Mouse (Mus musculus): ENCODE measurements around the gene 4930415O20Rik. TPM values are rescaled to one million over a fixed set of nuclear protein-coding genes. Genes with fewer than 3 reads are reported as not detected.

The 4930415O20Rik gene
- polyA plus RNA-seq, 1 experiment: 0.10 TPM

DNA sequence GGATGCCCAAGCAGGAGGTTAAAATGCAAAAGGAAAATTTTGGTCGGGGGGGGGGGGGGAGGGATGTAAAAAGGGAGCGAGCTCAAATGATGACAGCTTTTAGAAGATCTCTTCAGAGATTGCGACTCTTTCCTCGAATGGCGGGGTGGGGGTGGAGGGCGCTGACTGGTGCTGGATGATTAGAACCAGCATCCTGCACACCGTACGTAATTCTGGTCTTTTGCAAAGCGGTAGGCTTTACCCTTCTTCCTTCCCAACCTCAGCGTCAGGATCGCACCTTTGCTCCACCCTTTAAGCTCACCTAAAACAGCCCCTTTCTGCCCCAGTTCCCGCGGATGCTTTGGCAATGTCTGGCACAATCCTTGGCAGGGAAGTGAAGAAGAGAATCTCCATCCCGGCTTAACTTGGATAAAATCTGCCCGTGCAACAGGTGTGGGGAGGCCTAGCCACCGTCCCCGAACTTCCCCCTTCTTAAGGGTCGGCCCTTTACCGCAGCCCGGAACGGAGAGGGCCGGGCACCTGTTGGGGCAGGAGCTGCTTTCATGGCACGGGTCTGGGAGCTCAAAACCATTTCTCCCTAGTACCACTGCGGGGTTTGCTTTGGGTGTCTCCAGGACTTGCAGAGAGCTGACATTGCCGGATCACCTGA lies 63.1 kb downstream of the 4930415O20Rik start:
- H3ac ChIP-seq (ENCODE audit: control insufficient read depth, insufficient read length): peak overlapping the region; percentile 3
- no peaks in the 10 kb centered on the region for H3K27me3 ChIP-seq (ENCODE audit: control insufficient read depth, insufficient read depth, insufficient read length)
- peak overlapping the region; percentile 46 for H3K4me3 ChIP-seq
- H3K4me2 ChIP-seq (ENCODE audit: low read depth): peak overlapping the region; percentile 98
- no peaks in the 10 kb centered on the region for H3K79me2 ChIP-seq (ENCODE audit: control insufficient read depth, insufficient read depth)
- H3K36me3 ChIP-seq (ENCODE audit: control insufficient read depth, insufficient read depth): no peaks in the 10 kb centered on the region
- TF ChIP-seq MYOD1 (IDR thresholded peaks at IDR 0.05; ENCODE audit: control insufficient read depth in 1 of 3, insufficient read length in 2 of 3, low read depth in 2 of 3): peak in 2 of 3 experiments; percentile 51 to 52
- peak in 1 of 3 experiments; percentile 70 for TF ChIP-seq MYOG (IDR thresholded peaks at IDR 0.05; ENCODE audit: control insufficient read depth in 1 of 3, insufficient read depth in 1 of 3, insufficient read length in 2 of 3, low read depth in 2 of 3)
- TF ChIP-seq USF1 (IDR thresholded peaks at IDR 0.05; ENCODE audit: low read depth): no peak
- TF ChIP-seq REST (IDR thresholded peaks at IDR 0.05; ENCODE audit: insufficient read depth, insufficient read length): no peak
- TF ChIP-seq POLR2AphosphoS2 (IDR thresholded peaks at IDR 0.05; ENCODE audit: insufficient read length, low read depth): no peak

DNA sequence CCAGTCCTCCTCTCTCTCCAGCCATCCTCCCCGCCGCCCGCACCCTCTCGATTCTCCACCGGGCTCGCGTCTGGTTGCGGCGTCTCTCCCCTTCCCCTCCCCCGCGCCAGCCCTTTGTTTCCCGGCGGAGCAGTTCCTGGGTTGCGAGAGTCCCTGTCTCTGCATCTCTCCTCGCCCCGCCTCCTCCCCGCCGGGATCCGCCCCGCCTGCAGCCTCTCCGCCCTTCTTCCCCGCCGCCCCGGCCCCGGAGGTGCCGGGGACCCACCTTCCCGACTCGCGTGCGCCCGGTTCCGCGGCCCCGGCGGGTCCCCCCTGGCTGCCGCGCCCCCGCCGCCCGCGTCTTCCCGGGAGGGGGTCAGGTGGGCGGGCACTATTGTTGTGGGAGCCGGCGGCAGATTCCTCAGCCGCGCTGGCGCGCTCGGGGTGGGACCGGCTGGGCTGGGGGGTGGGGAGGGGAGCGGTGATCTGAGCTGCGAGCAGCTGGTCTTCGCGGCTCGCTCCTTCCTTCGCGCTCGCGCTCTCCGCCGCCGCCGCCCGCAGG lies 63.8 kb downstream of the 4930415O20Rik start:
- no peaks in the 10 kb centered on the region for H3K36me3 ChIP-seq (ENCODE audit: control insufficient read depth, insufficient read depth)
- no peaks in the 10 kb centered on the region for H3K27me3 ChIP-seq (ENCODE audit: control insufficient read depth, insufficient read depth, insufficient read length)
- H3K79me2 ChIP-seq (ENCODE audit: control insufficient read depth, insufficient read depth): no peaks in the 10 kb centered on the region
- H3K4me3 ChIP-seq: peak overlapping the region; percentile 46
- peak overlapping the region; percentile 3 for H3ac ChIP-seq (ENCODE audit: control insufficient read depth, insufficient read length)
- TF ChIP-seq MYOG (IDR thresholded peaks at IDR 0.05; ENCODE audit: control insufficient read depth in 1 of 3, insufficient read depth in 1 of 3, insufficient read length in 2 of 3, low read depth in 2 of 3) (peak in 2 of 3 experiments; percentile 65 to 82), POLR2AphosphoS2 (IDR thresholded peaks at IDR 0.05; ENCODE audit: insufficient read length, low read depth) (no peak), POLR2A (IDR thresholded peaks at IDR 0.05; ENCODE audit: insufficient read length, low read depth) (peak; percentile 63), MAX (IDR thresholded peaks at IDR 0.05; ENCODE audit: low read depth) (no peak), SRF (IDR thresholded peaks at IDR 0.05; ENCODE audit: control insufficient read depth, insufficient read length, low read depth) (no peak), CEBPB (IDR thresholded peaks at IDR 0.05; ENCODE audit: insufficient read depth, poor library complexity, severe bottlenecking) (no peak), E2F4 (IDR thresholded peaks at IDR 0.05; ENCODE audit: insufficient read depth) (no peak), USF1 (IDR thresholded peaks at IDR 0.05; ENCODE audit: low read depth) (no peak), MYOD1 (IDR thresholded peaks at IDR 0.05; ENCODE audit: control insufficient read depth in 1 of 3, insufficient read length in 2 of 3, low read depth in 2 of 3) (peak in 2 of 3 experiments; percentile 41 to 87)
- peak overlapping the region; percentile 98 for H3K4me2 ChIP-seq (ENCODE audit: low read depth)

DNA sequence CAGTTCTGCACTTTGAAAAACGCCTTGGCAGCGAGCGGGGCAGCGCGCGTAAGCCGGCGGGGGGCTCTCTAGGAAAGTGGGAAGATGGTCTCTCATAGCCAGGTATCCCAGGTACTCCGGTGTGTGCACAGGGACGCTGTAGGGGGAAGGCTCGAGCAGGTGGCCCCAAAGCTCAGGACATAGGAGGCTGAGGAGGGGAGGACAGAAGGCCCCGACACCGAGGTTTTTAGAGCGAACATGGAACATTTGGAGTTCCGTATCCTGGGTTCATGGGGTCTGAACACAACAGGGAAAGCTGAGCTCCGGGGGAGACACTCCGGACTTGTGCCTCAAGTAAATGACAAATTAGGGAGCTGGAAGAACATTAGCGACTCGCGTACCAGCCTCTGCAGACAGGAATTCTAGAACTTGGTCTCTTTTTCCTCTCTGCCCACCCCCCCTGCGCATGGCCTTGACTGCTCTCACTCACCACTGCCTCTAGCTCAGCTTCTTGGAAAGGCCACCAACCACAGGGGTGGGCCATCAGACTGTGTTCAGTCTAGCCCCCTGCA lies 64.6 kb downstream of the 4930415O20Rik start:
- peak overlapping the region; percentile 46 for H3K4me3 ChIP-seq
- no peaks in the 10 kb centered on the region for H3K36me3 ChIP-seq (ENCODE audit: control insufficient read depth, insufficient read depth)
- H3ac ChIP-seq (ENCODE audit: control insufficient read depth, insufficient read length): peak overlapping the region; percentile 3
- H3K79me2 ChIP-seq (ENCODE audit: control insufficient read depth, insufficient read depth): no peaks in the 10 kb centered on the region
- TF ChIP-seq POLR2AphosphoS2 (IDR thresholded peaks at IDR 0.05; ENCODE audit: insufficient read length, low read depth): no peak
- no peak for TF ChIP-seq MYOG (IDR thresholded peaks at IDR 0.05; ENCODE audit: control insufficient read depth in 1 of 3, insufficient read depth in 1 of 3, insufficient read length in 2 of 3, low read depth in 2 of 3)
- no peak for TF ChIP-seq SRF (IDR thresholded peaks at IDR 0.05; ENCODE audit: control insufficient read depth, insufficient read length, low read depth)
- H3K4me2 ChIP-seq (ENCODE audit: low read depth): peak overlapping the region; percentile 77
- H3K27me3 ChIP-seq (ENCODE audit: control insufficient read depth, insufficient read depth, insufficient read length): no peaks in the 10 kb centered on the region

DNA sequence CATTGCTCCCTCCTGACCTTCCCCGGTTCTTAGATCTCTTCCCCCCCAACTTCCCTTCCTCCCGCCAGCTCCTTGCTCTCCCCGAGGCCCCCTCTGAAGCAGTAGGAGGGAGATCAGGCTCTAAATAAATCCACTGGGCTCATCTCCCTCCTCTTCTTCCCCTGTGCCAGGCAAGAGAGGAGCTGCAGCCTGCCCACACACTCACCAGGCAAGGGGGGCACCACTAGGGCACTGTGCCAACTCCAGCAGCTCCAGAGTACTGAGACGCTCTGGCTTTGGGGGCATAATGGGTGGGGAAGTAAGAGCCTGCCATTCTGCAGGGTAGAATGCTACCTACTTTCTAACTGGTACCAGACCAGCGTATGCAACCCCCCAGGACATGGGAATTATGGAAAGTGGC lies 65.7 kb downstream of the 4930415O20Rik start:
- Histone ChIP-seq H3K27me3 (ENCODE audit: control insufficient read depth, insufficient read depth, insufficient read length) (no peaks in the 10 kb centered on the region), H3K79me2 (ENCODE audit: control insufficient read depth, insufficient read depth) (no peaks in the 10 kb centered on the region), H3K4me2 (ENCODE audit: low read depth) (no peak overlapping the region), H3K4me3 (no peak overlapping the region), H3ac (ENCODE audit: control insufficient read depth, insufficient read length) (no peak overlapping the region), H3K36me3 (ENCODE audit: control insufficient read depth, insufficient read depth) (peaks cover 4% of the 10 kb centered on the region)
- TF ChIP-seq USF1 (IDR thresholded peaks at IDR 0.05; ENCODE audit: low read depth): no peak
- no peak for TF ChIP-seq TCF12 (IDR thresholded peaks at IDR 0.05; ENCODE audit: insufficient read depth, poor library complexity, severe bottlenecking)
- no peak for TF ChIP-seq POLR2AphosphoS2 (IDR thresholded peaks at IDR 0.05; ENCODE audit: insufficient read length, low read depth)
- TF ChIP-seq MYOG (IDR thresholded peaks at IDR 0.05; ENCODE audit: control insufficient read depth in 1 of 3, insufficient read depth in 1 of 3, insufficient read length in 2 of 3, low read depth in 2 of 3): no peak
- no peak for TF ChIP-seq MAX (IDR thresholded peaks at IDR 0.05; ENCODE audit: low read depth)
- TF ChIP-seq MYOD1 (IDR thresholded peaks at IDR 0.05; ENCODE audit: control insufficient read depth in 1 of 3, insufficient read length in 2 of 3, low read depth in 2 of 3): no peak
- no peak for TF ChIP-seq SRF (IDR thresholded peaks at IDR 0.05; ENCODE audit: control insufficient read depth, insufficient read length, low read depth)
- no peak for TF ChIP-seq CEBPB (IDR thresholded peaks at IDR 0.05; ENCODE audit: insufficient read depth, poor library complexity, severe bottlenecking)
- TF ChIP-seq E2F4 (IDR thresholded peaks at IDR 0.05; ENCODE audit: insufficient read depth): no peak
- TF ChIP-seq REST (IDR thresholded peaks at IDR 0.05; ENCODE audit: insufficient read depth, insufficient read length): no peak
- no peak for TF ChIP-seq TCF3 (IDR thresholded peaks at IDR 0.05; ENCODE audit: insufficient read length, low read depth)
- no peak for TF ChIP-seq POLR2A (IDR thresholded peaks at IDR 0.05; ENCODE audit: insufficient read length, low read depth)

DNA sequence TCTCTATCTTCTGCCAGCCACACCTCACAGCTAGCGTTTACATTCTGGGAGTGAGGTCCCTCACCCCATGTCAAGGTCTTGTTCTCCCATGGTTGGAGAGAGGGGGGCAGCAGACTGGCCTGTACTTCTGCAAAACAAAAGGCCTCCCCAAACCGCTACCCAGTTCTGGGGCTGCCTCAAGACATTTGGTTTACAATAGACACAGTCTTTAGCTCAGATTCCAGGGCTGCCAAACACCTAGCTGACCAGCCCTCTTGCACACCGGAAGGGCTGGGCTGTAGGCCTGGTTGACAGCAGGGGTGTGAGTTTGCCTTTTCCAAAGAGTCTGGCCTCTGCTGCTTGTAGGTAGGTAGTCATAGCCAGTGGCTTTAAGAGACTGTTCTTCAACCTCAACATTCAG lies 66.4 kb downstream of the 4930415O20Rik start:
- H3ac ChIP-seq (ENCODE audit: control insufficient read depth, insufficient read length): no peak overlapping the region
- no peak overlapping the region for H3K4me3 ChIP-seq
- no peaks in the 10 kb centered on the region for H3K27me3 ChIP-seq (ENCODE audit: control insufficient read depth, insufficient read depth, insufficient read length)
- H3K4me2 ChIP-seq (ENCODE audit: low read depth): no peak overlapping the region
- peaks cover 5% of the 10 kb centered on the region for H3K36me3 ChIP-seq (ENCODE audit: control insufficient read depth, insufficient read depth)
- H3K79me2 ChIP-seq (ENCODE audit: control insufficient read depth, insufficient read depth): no peaks in the 10 kb centered on the region
- TF ChIP-seq MYOD1 (IDR thresholded peaks at IDR 0.05; ENCODE audit: control insufficient read depth in 1 of 3, insufficient read length in 2 of 3, low read depth in 2 of 3): no peak
- TF ChIP-seq MAX (IDR thresholded peaks at IDR 0.05; ENCODE audit: low read depth): no peak
- no peak for TF ChIP-seq SRF (IDR thresholded peaks at IDR 0.05; ENCODE audit: control insufficient read depth, insufficient read length, low read depth)
- TF ChIP-seq MYOG (IDR thresholded peaks at IDR 0.05; ENCODE audit: control insufficient read depth in 1 of 3, insufficient read depth in 1 of 3, insufficient read length in 2 of 3, low read depth in 2 of 3): no peak
- TF ChIP-seq REST (IDR thresholded peaks at IDR 0.05; ENCODE audit: insufficient read depth, insufficient read length): no peak
- TF ChIP-seq CEBPB (IDR thresholded peaks at IDR 0.05; ENCODE audit: insufficient read depth, poor library complexity, severe bottlenecking): no peak
- no peak for TF ChIP-seq TCF3 (IDR thresholded peaks at IDR 0.05; ENCODE audit: insufficient read length, low read depth)
- TF ChIP-seq USF1 (IDR thresholded peaks at IDR 0.05; ENCODE audit: low read depth): no peak
- no peak for TF ChIP-seq POLR2A (IDR thresholded peaks at IDR 0.05; ENCODE audit: insufficient read length, low read depth)
- TF ChIP-seq E2F4 (IDR thresholded peaks at IDR 0.05; ENCODE audit: insufficient read depth): no peak
- no peak for TF ChIP-seq POLR2AphosphoS2 (IDR thresholded peaks at IDR 0.05; ENCODE audit: insufficient read length, low read depth)
- no peak for TF ChIP-seq TCF12 (IDR thresholded peaks at IDR 0.05; ENCODE audit: insufficient read depth, poor library complexity, severe bottlenecking)
